Mouse (Mus musculus) lung, postnatal 36 days (tissue): ENCODE data around the gene Fhdc1.

ENCODE experiments used
- DNase-seq: peaks from one replicate; pipeline ENCODE4 v3.0.0; 2022; ENCODE audit warnings: mixed read lengths

Fhdc1 gene

GRCm38 (mm10) chr3:84480006-84480897, at the start of gene Fhdc1:
TSS of gene Fhdc1 (minus strand) at chr3:84480429.
- peak; percentile 80 for DNase-seq

DNA sequence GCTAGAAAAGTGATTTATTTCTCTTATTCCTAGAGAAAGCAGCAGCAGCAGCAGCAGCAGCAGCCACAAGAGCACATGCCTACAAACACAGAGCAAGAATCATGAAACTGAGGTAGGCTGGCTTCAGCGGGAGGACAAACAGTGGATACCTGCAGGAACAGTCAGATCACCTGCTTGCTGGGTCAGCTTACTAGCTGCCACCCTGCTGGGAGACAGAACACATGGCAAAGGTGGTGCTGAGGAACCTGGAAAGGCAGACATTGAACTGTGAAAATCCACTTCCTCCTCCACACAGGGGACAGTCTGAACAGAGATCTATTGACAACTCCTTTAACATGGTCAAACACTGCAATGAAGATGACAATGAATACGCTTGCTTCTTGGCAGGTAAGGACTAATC, 48.8 kb upstream of the Fhdc1 start:
- no peak for DNase-seq

DNA sequence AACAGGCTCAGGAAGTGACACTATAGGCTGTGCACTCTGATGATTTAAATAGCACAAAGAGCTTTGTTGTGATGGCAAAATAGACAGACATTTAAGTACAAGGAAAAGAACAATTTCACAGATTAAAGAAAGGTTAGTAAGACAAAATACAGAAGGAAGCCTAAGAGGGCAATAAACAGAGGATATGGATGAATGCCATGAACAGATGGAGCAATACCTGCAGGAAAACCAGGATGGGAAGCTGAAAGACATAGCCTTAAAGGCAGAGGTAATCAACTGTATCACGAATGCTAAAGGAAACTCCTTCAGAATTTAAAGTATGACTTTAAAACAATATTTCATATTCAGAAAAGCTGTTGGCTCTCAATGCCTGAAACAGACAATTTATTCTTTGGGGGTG, 44.7 kb upstream of the Fhdc1 start:
- DNase-seq: no peak

DNA sequence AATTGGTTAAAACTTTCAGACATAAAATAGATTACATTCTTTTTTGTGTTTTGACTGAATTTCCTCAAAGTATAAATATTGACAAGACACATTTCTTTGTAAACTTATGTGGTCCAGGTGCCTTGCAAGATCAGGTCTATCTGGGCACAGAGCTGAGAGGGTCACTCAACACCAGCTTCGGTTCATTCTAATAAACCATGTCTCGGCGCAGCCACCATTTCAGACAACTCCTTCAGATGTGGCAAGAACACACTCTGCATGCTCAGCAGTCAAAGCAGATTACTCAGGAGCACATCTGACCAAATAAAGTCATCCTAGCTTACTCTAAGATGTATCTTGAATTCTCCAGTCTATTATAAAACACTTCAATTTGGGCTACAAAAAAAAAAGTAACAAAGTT, 35.9 kb upstream of the Fhdc1 start:
- no peak for DNase-seq

GRCm38 (mm10) chr3:84512774-84513515, 32.7 kb upstream of the Fhdc1 start:
- DNase-seq: no peak

DNA sequence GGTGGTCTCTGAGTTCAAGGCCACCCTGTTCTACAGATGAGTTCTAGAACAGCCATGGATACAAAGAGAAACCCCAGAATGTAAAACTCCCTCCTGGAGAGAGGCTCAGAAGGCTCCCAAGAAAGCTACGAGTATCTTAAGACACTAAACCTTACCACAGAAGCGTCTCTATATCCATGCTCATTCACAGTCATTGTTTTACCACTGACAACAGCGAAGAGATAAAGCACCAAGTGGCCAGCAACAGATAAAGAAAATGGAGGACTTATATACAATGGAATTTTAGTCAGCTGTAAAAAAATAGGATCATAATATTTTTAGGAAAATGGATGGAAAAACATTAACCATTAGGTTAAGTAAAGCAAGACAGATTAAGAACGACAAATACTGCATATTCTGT, 25.0 kb upstream of the Fhdc1 start:
- no peak for DNase-seq

GRCm38 (mm10) chr3:84504291-84504690, 24.1 kb upstream of the Fhdc1 start:
- DNase-seq: peak; percentile 50

- DNase-seq: no peak
Measured at GRCm38 (mm10) chr3:84502101-84502500, 21.9 kb upstream of the Fhdc1 start.

GRCm38 (mm10) chr3:84500491-84500890, 20.3 kb upstream of the Fhdc1 start:
- DNase-seq: peak; percentile 55

DNA sequence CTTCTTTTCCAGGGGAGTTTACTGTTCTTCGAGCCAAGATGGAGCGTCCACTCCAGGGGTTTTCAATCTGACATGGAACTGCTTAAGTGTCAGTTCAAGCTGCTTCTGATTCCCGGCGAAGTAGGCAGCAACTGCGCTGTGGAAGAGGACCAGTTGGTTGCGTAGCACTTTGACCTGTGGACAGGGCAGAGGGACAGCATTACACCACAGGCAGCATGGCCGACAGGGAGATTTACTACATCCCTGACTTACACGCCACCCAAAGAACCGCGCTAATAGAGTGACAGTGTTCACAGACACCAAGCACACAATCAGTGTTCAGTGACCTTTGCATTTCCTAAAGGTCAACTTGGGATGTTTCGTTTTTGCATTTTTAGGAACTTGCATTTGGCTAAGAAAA, 17.5 kb upstream of the Fhdc1 start:
- no peak for DNase-seq

DNA sequence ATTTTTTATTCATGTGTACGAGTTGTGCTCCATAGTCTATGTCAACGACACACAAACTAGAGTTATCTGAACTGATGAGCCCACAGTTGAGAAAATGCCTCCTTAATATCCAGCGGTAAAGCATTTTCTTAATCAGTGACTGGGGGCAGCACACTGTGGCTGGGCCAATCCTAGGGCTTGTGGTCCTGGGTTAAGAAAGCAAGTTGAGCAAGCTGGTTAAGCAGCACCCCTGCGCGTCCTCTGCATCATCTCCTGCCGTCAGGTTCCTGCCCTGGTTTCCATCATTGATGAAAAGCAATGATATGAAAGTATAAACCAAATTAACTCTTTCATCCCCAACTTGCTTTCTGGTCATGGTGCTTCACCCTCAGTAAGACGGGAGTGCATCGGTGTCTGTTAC, 12.4 kb upstream of the Fhdc1 start:
- no peak for DNase-seq

GRCm38 (mm10) chr3:84492148-84492547, 11.9 kb upstream of the Fhdc1 start:
- DNase-seq: peak; percentile 68

DNA sequence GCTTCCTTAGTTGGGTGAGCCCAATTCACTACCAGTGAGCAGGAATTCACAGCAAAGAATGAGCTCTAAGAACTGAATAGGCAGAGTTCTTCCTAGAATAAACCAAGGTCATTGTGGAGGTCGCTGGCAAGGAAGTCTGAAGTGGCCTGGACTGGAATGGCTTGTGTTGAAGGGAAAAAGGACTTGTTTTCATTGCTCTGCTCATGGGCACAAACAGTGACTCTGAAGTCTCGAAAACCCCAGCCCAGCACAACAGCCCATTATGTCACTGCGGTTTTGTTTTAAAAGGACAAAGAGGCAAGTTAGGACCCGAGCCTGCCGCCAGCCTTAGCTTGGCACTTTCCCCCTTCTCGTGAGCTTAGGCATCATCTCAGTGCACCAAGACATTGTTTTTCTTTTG, 8.5 kb upstream of the Fhdc1 start:
- no peak for DNase-seq

GRCm38 (mm10) chr3:84484891-84485290, 4.7 kb upstream of the Fhdc1 start:
- DNase-seq: peak; percentile 70

DNA sequence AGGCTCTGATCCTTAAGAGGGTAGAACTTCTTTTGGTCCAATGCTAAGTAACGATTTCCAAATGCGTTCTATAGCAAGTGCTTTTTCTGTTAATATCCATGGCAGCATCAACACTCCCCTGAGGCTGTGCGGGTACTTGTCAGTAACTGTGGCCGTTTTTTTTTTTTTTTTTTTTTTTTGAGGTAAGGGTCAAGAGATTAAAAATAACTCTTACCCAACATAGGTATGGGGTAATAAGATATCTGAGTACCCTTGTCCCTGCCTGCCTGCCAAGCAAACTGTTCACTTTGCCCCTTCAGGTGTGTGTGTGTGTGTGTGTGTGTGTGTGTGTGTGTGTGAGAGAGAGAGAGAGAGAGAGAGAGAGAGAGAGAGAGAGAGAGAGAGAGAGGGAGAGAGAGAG, 4.1 kb upstream of the Fhdc1 start:
- peak; percentile 59 for DNase-seq

- DNase-seq: no peak
Measured at GRCm38 (mm10) chr3:84482121-84482520, 1.9 kb upstream of the Fhdc1 start.

DNA sequence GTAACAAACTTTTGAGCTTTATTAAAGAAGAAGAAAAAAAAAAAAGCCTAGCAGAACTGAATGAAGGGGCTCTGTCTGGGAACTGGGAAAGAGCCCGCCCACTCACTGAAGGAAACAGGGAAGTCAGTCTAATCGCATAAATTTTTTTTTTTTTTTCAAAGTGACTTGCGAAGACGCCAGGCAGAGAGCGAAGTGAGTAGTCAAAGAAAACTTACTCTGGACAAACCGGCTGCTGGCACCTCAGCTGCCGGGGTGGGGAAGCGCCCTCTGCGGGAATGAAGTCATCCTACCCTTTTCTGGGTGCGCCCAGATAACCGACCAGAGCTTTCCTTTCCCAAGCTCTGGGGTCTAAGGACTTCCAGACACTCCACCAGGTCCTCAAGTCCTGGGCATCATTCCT, 875 bp upstream of the Fhdc1 start:
- peak; percentile 74 for DNase-seq

DNA sequence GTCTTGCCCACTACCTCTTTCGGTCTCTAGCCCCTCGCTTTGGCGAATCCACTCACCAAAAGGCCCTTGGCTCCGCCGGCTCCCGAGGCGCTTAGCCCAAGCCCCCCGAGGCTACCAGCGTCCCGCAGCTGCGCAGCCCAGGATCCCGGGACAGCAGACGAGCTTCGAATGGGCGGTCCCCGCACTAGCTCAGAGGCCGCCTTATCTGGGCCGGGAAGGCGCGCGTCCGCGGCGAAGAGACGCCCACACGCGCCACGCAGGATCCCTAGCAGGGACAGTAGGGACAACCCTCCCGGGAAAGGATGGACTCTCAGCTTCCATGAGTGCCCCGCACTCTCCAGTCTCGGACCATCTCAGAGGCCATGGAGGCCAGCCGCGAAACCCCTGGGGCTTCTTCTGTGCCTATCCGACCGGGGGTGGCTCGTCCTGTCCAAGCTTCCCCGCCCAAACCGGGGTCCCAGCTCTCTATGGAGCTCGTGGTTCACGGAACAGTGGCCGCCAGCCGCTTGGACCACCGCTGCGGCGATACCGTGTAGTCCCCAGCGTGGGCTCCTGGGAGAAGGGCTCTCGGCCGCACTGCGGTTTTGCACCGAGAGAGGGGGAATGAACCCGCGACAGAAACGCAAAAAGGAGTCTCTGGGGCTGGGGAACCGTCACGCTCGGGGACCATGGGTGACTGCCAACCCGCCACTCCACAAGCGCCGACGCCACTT, 780 bp downstream of the Fhdc1 start:
- peak; percentile 67 for DNase-seq

GRCm38 (mm10) chr3:84478896-84479292, 1.3 kb downstream of the Fhdc1 start:
- DNase-seq: no peak

DNA sequence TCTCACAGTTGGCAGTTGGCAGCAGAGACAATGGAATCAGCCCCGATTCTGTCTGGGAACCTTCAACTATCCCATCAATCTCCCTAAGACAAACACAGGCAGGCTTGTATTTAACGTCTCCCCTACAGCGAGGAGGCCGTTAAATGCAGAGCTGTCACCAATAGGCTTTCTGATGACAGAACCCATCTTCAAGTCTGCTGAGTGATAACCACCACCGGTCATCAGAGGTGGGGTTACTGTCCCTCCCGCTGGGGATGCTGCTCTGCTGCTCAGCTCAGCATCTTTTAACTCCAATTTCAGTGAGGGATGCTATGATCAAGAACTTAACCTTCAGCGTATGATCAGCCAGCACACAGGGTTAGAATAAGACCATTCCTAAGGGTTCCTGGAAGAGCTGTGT, 2.0 kb downstream of the Fhdc1 start:
- no peak for DNase-seq

GRCm38 (mm10) chr3:84477498-84477897, 2.7 kb downstream of the Fhdc1 start:
- DNase-seq: no peak

DNA sequence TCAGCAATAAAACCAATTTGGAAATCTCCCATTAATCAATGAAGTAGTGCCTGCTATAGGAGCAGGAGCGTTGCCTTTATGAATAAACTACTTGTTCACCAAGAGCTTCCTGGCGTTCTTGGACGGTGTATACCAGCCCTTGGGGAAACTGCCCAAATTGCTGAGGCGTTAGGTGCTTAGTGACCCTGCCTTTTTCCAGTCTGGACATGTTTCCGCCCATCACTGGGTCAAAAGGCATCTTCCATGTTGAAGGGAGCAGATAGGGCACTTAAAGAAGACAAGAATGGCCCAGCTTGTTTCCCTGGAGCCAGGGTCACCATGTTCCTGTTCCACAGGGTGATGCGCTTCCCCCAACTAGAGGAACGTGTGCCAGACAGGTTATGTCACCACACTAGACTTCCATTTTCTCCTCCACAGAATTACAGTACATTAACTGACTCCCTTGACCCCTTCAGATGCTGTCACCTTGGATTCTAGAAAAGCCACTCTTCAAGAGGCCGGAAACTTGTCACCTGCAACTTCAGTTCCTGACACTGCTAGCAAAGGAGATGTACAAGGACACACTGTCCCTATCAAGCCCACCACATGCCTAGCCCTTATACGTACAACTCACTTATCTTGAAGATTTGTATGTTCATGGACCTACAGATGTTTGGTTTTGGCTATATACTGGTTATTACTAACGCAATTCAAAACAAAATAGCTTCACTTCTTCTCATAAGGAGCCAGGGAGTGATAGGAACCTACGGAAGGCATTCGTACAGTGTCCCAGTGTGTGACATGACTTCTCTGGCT, 5.1 kb downstream of the Fhdc1 start:
- DNase-seq: no peak

DNA sequence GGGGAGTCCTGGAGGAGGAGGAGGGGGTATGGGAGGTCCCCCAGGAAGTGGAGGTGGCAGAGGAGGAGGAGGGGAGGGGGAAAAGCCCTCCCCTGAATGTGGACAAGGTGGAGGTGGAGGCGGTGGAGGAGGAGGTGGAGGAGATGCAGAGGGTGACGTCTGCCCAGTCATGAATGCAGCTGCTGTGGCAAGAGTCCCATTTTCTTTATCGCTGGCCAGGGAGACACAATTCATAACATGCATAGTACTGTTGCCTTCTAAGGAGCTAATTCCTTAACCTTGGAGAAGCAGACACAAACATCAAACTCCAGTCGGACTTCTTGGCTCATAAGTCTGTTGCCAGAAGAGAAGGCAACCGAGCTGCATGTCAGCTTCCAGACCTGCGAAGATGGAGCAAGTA, 5.8 kb downstream of the Fhdc1 start:
- no peak for DNase-seq
